8 mouse cellular contexts compared by ENCODE assay signal in the genomic region with DNA sequence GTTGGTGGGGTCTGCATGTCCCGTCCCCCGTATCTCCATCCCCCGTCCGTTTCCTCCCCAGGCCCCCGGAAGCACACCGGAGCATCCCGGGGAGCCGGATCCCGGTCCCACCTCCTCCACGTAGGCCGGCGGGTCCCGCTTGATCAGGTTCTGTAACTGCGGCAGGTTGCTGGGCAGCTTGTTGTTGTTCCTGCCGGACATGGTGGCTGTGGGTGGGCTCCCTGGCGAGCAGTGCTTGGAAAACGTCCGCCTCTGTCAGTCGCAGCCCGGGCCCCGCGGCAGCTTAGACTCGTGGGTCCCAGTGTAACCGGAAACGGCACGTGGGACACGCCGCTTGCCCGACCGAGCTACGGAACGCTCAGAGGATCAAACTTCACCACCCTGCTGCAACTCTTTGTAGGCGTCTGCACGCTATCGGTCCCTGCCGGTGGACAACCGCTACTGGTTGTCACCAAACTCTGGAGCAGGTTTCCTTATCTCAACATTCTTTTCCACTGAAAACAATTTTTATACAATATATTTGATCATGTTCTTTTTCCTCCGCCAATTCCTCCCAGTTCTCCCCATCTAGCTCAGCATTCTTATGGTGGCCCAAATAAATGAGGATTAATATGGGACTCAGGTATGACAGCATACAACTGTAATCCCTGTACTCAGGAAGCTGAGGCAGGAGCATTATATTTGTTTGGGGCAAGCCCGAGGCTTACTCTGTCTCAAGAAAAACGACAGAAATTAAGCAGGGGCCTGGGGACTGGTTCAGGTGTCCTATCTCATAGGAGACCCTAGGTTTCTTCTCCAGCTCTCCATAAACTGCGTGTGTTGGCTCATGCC. TPM values are rescaled to one million over a fixed set of nuclear protein-coding genes. Genes with fewer than 3 reads are reported as not detected.
DNase-seq lines count a peak whose midpoint lies in the region; ATAC-seq and TF ChIP-seq lines count a peak whose summit lies in the region.

A gene (minus strand): TSS at position 799 of the 831 bp plus-strand sequence.

- peak within 1 kb of the TSS; percentile 79 for H3K4me2 ChIP-seq in embryonic facial prominence, embryonic 14.5 days (ENCODE audit: low read depth, low read length)
- peak within 1 kb of the TSS; percentile 56 for H3K4me2 ChIP-seq in limb, embryonic 14.5 days (replicated peaks; ENCODE audit: low read depth, low read length, severe bottlenecking)
- H3K4me2 ChIP-seq in midbrain, postnatal 0 days (ENCODE audit: low read depth, low read length, poor library complexity, severe bottlenecking): peak within 1 kb of the TSS; percentile 49

- peak; percentile 98 for ATAC-seq in embryonic facial prominence, embryonic 14.5 days (ENCODE audit: low read depth)
- peak; percentile 94 for ATAC-seq in limb, embryonic 14.5 days (ENCODE audit: low FRiP score, low read depth)
- peak; percentile 97 for ATAC-seq in midbrain, postnatal 0 days (ENCODE audit: low FRiP score)

- H3K36me3 ChIP-seq in embryonic facial prominence, embryonic 14.5 days (ENCODE audit: control insufficient read depth, insufficient read depth, low read length): peaks cover 9% of the 10 kb centered on the region
- H3K36me3 ChIP-seq in limb, embryonic 14.5 days (ENCODE audit: control insufficient read depth, insufficient read depth, low read length): peaks cover 15% of the 10 kb centered on the region
- H3K36me3 ChIP-seq in midbrain, postnatal 0 days (ENCODE audit: insufficient read depth, low read length): peaks cover 16% of the 10 kb centered on the region

- H3K9ac ChIP-seq in embryonic facial prominence, embryonic 14.5 days (ENCODE audit: low read depth, low read length): peak within 1 kb of the TSS; percentile 89
- peak within 1 kb of the TSS; percentile 88 for H3K9ac ChIP-seq in limb, embryonic 14.5 days (ENCODE audit: low read depth, low read length, severe bottlenecking)
- peak within 1 kb of the TSS; percentile 73 for H3K9ac ChIP-seq in midbrain, postnatal 0 days (replicated peaks; ENCODE audit: low read length, poor library complexity, severe bottlenecking)

- TF ChIP-seq POLR2A in limb, embryonic 14.5 days (IDR thresholded peaks at IDR 0.05; ENCODE audit: borderline replicate concordance, extremely low read depth, insufficient read depth, insufficient read length): 0 out of 2 replicates have a peak, but pooled peaks have one; percentile 19

- DNase-seq in 3T3-L1 (ENCODE audit: low read depth, low spot score): peak; percentile 95
- peak; percentile 76 to 79 for DNase-seq in adrenal gland, postnatal 4 days (ENCODE audit: low spot score in 2 of 2)
- peak; percentile 97 for DNase-seq in embryonic facial prominence, embryonic 14.5 days (ENCODE audit: low spot score)
- DNase-seq in heart, adult 8-10 months (ENCODE audit: low spot score): peak; percentile 95
- peak; percentile 96 for DNase-seq in kidney, adult 9 months
- DNase-seq in limb, embryonic 14.5 days (ENCODE audit: low spot score): peak; percentile 93
- DNase-seq in midbrain, postnatal 0 days (ENCODE audit: low spot score): peak; percentile 96
- peak; percentile 71 to 84 for DNase-seq in spleen, postnatal 14 days (ENCODE audit: low spot score in 2 of 2)

- peaks cover 9% of the 10 kb centered on the region for H3K4me1 ChIP-seq in embryonic facial prominence, embryonic 14.5 days (ENCODE audit: control insufficient read depth, insufficient read depth, low read length)
- H3K4me1 ChIP-seq in limb, embryonic 14.5 days (ENCODE audit: control insufficient read depth, insufficient read depth, low read length): peaks cover 5% of the 10 kb centered on the region
- H3K4me1 ChIP-seq in midbrain, postnatal 0 days (ENCODE audit: insufficient read depth, low read length): peaks cover 7% of the 10 kb centered on the region; the same call in 1 of the 2 replicates

- H3K27ac ChIP-seq in embryonic facial prominence, embryonic 14.5 days (replicated peaks; ENCODE audit: low read depth, low read length): peak within 1 kb of the TSS; percentile 65
- H3K27ac ChIP-seq in limb, embryonic 14.5 days (replicated peaks; ENCODE audit: low read depth, low read length): peak within 1 kb of the TSS; percentile 78
- peak within 1 kb of the TSS; percentile 44 for H3K27ac ChIP-seq in midbrain, postnatal 0 days (ENCODE audit: low read depth, low read length)

- H3K4me3 ChIP-seq in embryonic facial prominence, embryonic 14.5 days (ENCODE audit: low read depth, low read length): peak within 1 kb of the TSS; percentile 90
- peak within 1 kb of the TSS; percentile 86 for H3K4me3 ChIP-seq in limb, embryonic 14.5 days (replicated peaks; ENCODE audit: low read length)
- H3K4me3 ChIP-seq in midbrain, postnatal 0 days (ENCODE audit: low read depth, low read length): peak within 1 kb of the TSS; percentile 78

- no peaks in the 10 kb centered on the region for H3K9me3 ChIP-seq in embryonic facial prominence, embryonic 14.5 days (ENCODE audit: control insufficient read depth, low read length)
- H3K9me3 ChIP-seq in limb, embryonic 14.5 days (ENCODE audit: control insufficient read depth, low read length): no peaks in the 10 kb centered on the region
- no peaks in the 10 kb centered on the region for H3K9me3 ChIP-seq in midbrain, postnatal 0 days (ENCODE audit: low read length)

- TF ChIP-seq CTCF in midbrain, postnatal 0 days (IDR thresholded peaks at IDR 0.05): peak; percentile 85

- H3K27me3 ChIP-seq in embryonic facial prominence, embryonic 14.5 days (replicated peaks; ENCODE audit: control insufficient read depth, insufficient read depth, low read length): peaks cover 5% of the 10 kb centered on the region; the same call in 1 of the 2 replicates
- H3K27me3 ChIP-seq in limb, embryonic 14.5 days (ENCODE audit: control insufficient read depth, insufficient read depth, low read length): no peaks in the 10 kb centered on the region
- no peaks in the 10 kb centered on the region for H3K27me3 ChIP-seq in midbrain, postnatal 0 days (ENCODE audit: insufficient read depth, low read length)

- WGBS in embryonic facial prominence, embryonic 14.5 days: 2% methylated on average over 34 of the region's 41 CpGs
- 3% methylated on average over 40 of the region's 41 CpGs for WGBS in limb, embryonic 14.5 days
- WGBS in midbrain, postnatal 0 days: 2% methylated on average over 41 of the region's 41 CpGs

RNA-seq across cellular contexts. Expression of the gene that starts here (rescaled TPM):
- 10 to 100 TPM; 51.9 to 54.0 TPM for total RNA-seq in adrenal gland, postnatal 4 days (2021)
- 37.4 and 38.8 TPM in 2 replicates for polyA plus RNA-seq in embryonic facial prominence, embryonic 14.5 days (2014; fragmentation: Nextera tagmentation; extraction: Ambion mirVana)
- total RNA-seq in heart, adult 8-10 months (2022): 10 to 100 TPM; 10.8 to 12.5 (median 11.4) TPM
- polyA plus RNA-seq in limb, embryonic 14.5 days (2012; rRNA removed): 26.9 and 27.6 TPM in 2 replicates
- 40.3 and 44.2 TPM in 2 replicates for polyA plus RNA-seq in limb, embryonic 14.5 days (2014; fragmentation: Nextera tagmentation; extraction: Ambion mirVana)
- 33.1 and 38.7 TPM in 2 replicates for total RNA-seq in midbrain, postnatal 0 days (2014; rRNA removed)
- polyA plus RNA-seq in midbrain, postnatal 0 days (2015; fragmentation: Nextera tagmentation; extraction: Ambion mirVana): 27.2 and 33.2 TPM in 2 replicates

Comparison
In these comparisons a context has a peak if more than half of its experiments do, and no peak if none do; other contexts are left out.
1. Peak in every context shown above with its lines: DNase-seq, ATAC-seq, H3K4me3 ChIP-seq and H3K27ac ChIP-seq.